ENCODE assay signal across 9 mouse cellular contexts in genomic region chr10:52416458-52416857, GRCm38 (mm10). TPM values are rescaled to one million over a fixed set of nuclear protein-coding genes. Genes with fewer than 3 reads are reported as not detected.
DNase-seq lines count a peak whose midpoint lies in the region; ATAC-seq lines count a peak whose summit lies in the region.
"Had no signal": no experiment of that assay in that cellular context is flagged by ENCODE, and none has a peak within 500 bp of the region (broad histone marks: within the 10 kb centered on the region; RNA-seq: fewer than 3 reads in every experiment).

No protein-coding gene starts in this region.

- no peak overlapping the region for H3K27ac ChIP-seq in limb, embryonic 13.5 days
- H3K27ac ChIP-seq in stomach, embryonic 16.5 days (ENCODE audit: low read length) = peak overlapping the region; percentile 64; the same call in 1 of the 2 replicates

- H3K9me3 ChIP-seq in megakaryocyte, embryonic 14.5 days = no peaks in the 10 kb centered on the region
- H3K9me3 ChIP-seq in limb, embryonic 13.5 days = no peaks in the 10 kb centered on the region
- no peaks in the 10 kb centered on the region for H3K9me3 ChIP-seq in stomach, embryonic 16.5 days (replicated peaks; ENCODE audit: control insufficient read depth, low read length)

- DNase-seq in cerebellum, adult 11-12 months = peak; percentile 15
- DNase-seq in cerebellum, postnatal 14 days = no peak
- no peak for DNase-seq in T-cell, adult 2 months (ENCODE audit: low spot score)

- WGBS in limb, embryonic 13.5 days = 23% methylated on average over 2 of the region's 2 CpGs
- WGBS in stomach, embryonic 16.5 days = 29% methylated on average over 2 of the region's 2 CpGs

- H3K4me1 ChIP-seq in megakaryocyte, embryonic 14.5 days = peaks cover 46% of the 10 kb centered on the region
- peaks cover 27% of the 10 kb centered on the region for H3K4me1 ChIP-seq in limb, embryonic 13.5 days
- H3K4me1 ChIP-seq in stomach, embryonic 16.5 days (ENCODE audit: control insufficient read depth, insufficient read depth, low read length) = peaks cover 20% of the 10 kb centered on the region

- ATAC-seq in megakaryocyte, adult 5-6 weeks (ENCODE audit: poor library complexity, severe bottlenecking) = no peak
- no peak for ATAC-seq in limb, embryonic 13.5 days (ENCODE audit: low FRiP score, low read depth)
- ATAC-seq in stomach, embryonic 16.5 days (ENCODE audit: insufficient read depth, low FRiP score) = no peak
- no peak for ATAC-seq in megakaryocyte-erythroid progenitor cell, adult 5-6 weeks (replicated peaks; ENCODE audit: low FRiP score, low TSS enrichment, poor library complexity, severe bottlenecking)

- no peak overlapping the region; the same call in 1 of the 2 replicates for H3K9ac ChIP-seq in limb, embryonic 13.5 days
- 0 out of 2 replicates have a peak overlapping the region, but pooled peaks have one; percentile 77 for H3K9ac ChIP-seq in stomach, embryonic 16.5 days (ENCODE audit: low read length)

- H3K27me3 ChIP-seq in megakaryocyte, embryonic 14.5 days (replicated peaks) = peaks cover 2% of the 10 kb centered on the region
- no peaks in the 10 kb centered on the region for H3K27me3 ChIP-seq in limb, embryonic 13.5 days
- H3K27me3 ChIP-seq in stomach, embryonic 16.5 days (ENCODE audit: control insufficient read depth, insufficient read depth, low read length) = no peaks in the 10 kb centered on the region

- peak overlapping the region; percentile 60 for H3K4me2 ChIP-seq in limb, embryonic 13.5 days (replicated peaks)
- peak overlapping the region; percentile 72 for H3K4me2 ChIP-seq in stomach, embryonic 16.5 days (ENCODE audit: low read depth, low read length)

- H3K36me3 ChIP-seq in megakaryocyte, embryonic 14.5 days (replicated peaks; ENCODE audit: low read length) = peaks cover 3% of the 10 kb centered on the region
- no peaks in the 10 kb centered on the region for H3K36me3 ChIP-seq in limb, embryonic 13.5 days
- H3K36me3 ChIP-seq in stomach, embryonic 16.5 days (ENCODE audit: control insufficient read depth, insufficient read depth, low read length) = no peaks in the 10 kb centered on the region

- peak overlapping the region; percentile 92 for H3K4me3 ChIP-seq in megakaryocyte, embryonic 14.5 days (replicated peaks)
- H3K4me3 ChIP-seq in limb, embryonic 13.5 days = peak overlapping the region; percentile 94
- peak overlapping the region; percentile 87 for H3K4me3 ChIP-seq in stomach, embryonic 16.5 days (replicated peaks; ENCODE audit: low read length)

RNA-seq across cellular contexts. Expression of gene Nus1, which starts 0.9 kb away (rescaled TPM):
- 12.7 and 17.5 TPM in 2 replicates for polyA plus RNA-seq in megakaryocyte, embryonic 14.5 days (2012; ENCODE audit: insufficient read depth, low replicate concordance)
- total RNA-seq in megakaryocyte, adult 5-6 weeks (2015) = 22.0 and 22.7 TPM in 2 replicates
- total RNA-seq in megakaryocyte, adult 5-6 weeks (2017) = 18.7 and 19.6 TPM in 2 replicates
- polyA plus RNA-seq in limb, embryonic 13.5 days (2015; fragmentation: Nextera tagmentation; extraction: Ambion mirVana) = 16.3 and 17.4 TPM in 2 replicates
- polyA plus RNA-seq in stomach, embryonic 16.5 days (2015; fragmentation: Nextera tagmentation; extraction: Ambion mirVana) = 10.3 and 12.7 TPM in 2 replicates
- 23.7 and 28.4 TPM in 2 replicates for total RNA-seq in megakaryocyte-erythroid progenitor cell, adult 5-6 weeks (2014; fragmentation: Nextera tagmentation)
- 30.1 and 33.2 TPM in 2 replicates for total RNA-seq in megakaryocyte-erythroid progenitor cell, adult 5-6 weeks (2017)

RNA-seq across cellular contexts. Expression of gene Nepn, which starts 27.7 kb away (rescaled TPM):
- not detected in 2 replicates for polyA plus RNA-seq in megakaryocyte, embryonic 14.5 days (2012; ENCODE audit: insufficient read depth, low replicate concordance)
- total RNA-seq in megakaryocyte, adult 5-6 weeks (2015) = not detected in 2 replicates
- total RNA-seq in megakaryocyte, adult 5-6 weeks (2017) = not detected in 2 replicates
- 0.13 TPM in 1 of 2 replicates, not detected in the other for polyA plus RNA-seq in limb, embryonic 13.5 days (2015; fragmentation: Nextera tagmentation; extraction: Ambion mirVana)
- 3.9 and 6.0 TPM in 2 replicates for polyA plus RNA-seq in stomach, embryonic 16.5 days (2015; fragmentation: Nextera tagmentation; extraction: Ambion mirVana)
- total RNA-seq in megakaryocyte-erythroid progenitor cell, adult 5-6 weeks (2014; fragmentation: Nextera tagmentation) = not detected in 2 replicates
- total RNA-seq in megakaryocyte-erythroid progenitor cell, adult 5-6 weeks (2017) = not detected in 2 replicates
- total RNA-seq: left cerebral cortex, adult 8-10 months had no signal

RNA-seq across cellular contexts. Expression of gene Gopc, which starts 34.5 kb away (rescaled TPM):
- polyA plus RNA-seq in megakaryocyte, embryonic 14.5 days (2012; ENCODE audit: insufficient read depth, low replicate concordance) = 1.0 and 1.2 TPM in 2 replicates
- 15.8 and 17.0 TPM in 2 replicates for total RNA-seq in megakaryocyte, adult 5-6 weeks (2015)
- 17.4 and 19.8 TPM in 2 replicates for total RNA-seq in megakaryocyte, adult 5-6 weeks (2017)
- 20.0 and 21.9 TPM in 2 replicates for polyA plus RNA-seq in limb, embryonic 13.5 days (2015; fragmentation: Nextera tagmentation; extraction: Ambion mirVana)
- 17.2 and 17.8 TPM in 2 replicates for polyA plus RNA-seq in stomach, embryonic 16.5 days (2015; fragmentation: Nextera tagmentation; extraction: Ambion mirVana)
- total RNA-seq in megakaryocyte-erythroid progenitor cell, adult 5-6 weeks (2014; fragmentation: Nextera tagmentation) = 12.4 and 18.5 TPM in 2 replicates
- total RNA-seq in megakaryocyte-erythroid progenitor cell, adult 5-6 weeks (2017) = 12.6 and 19.5 TPM in 2 replicates

RNA-seq across cellular contexts. Expression of gene Gm26741, which starts 57.9 kb away (rescaled TPM):
- polyA plus RNA-seq in megakaryocyte, embryonic 14.5 days (2012; ENCODE audit: insufficient read depth, low replicate concordance) = not detected in 2 replicates
- not detected in 2 replicates for total RNA-seq in megakaryocyte, adult 5-6 weeks (2015)
- total RNA-seq in megakaryocyte, adult 5-6 weeks (2017) = not detected in 2 replicates
- not detected in 2 replicates for polyA plus RNA-seq in limb, embryonic 13.5 days (2015; fragmentation: Nextera tagmentation; extraction: Ambion mirVana)
- not detected in 2 replicates for polyA plus RNA-seq in stomach, embryonic 16.5 days (2015; fragmentation: Nextera tagmentation; extraction: Ambion mirVana)
- total RNA-seq in megakaryocyte-erythroid progenitor cell, adult 5-6 weeks (2014; fragmentation: Nextera tagmentation) = not detected in 2 replicates
- not detected in 2 replicates for total RNA-seq in megakaryocyte-erythroid progenitor cell, adult 5-6 weeks (2017)
- total RNA-seq: left cerebral cortex, adult 8-10 months had no signal
